Mouse (Mus musculus) neural tube, embryonic 15.5 days (tissue): ENCODE data around the gene Psmc3. TPM values are rescaled to one million over a fixed set of nuclear protein-coding genes. Genes with fewer than 3 reads are reported as not detected.
A peak's percentile ranks its signal among the peaks of the same experiment; 100 is the strongest.
"Not testable (repeated sequence)": the region's sequence is repeated elsewhere in the genome, so short reads cannot be mapped to it uniquely, and the experiment has no call there.

ENCODE experiments used
- ATAC-seq: fragments of 200-750 bp; cut with Nextera tagmentation; 2 replicates; pipeline ENCODE4 v1.8.0; 2017; ENCODE audit warnings: mild to moderate bottlenecking, moderate TSS enrichment, moderate library complexity; ENCODE audit not compliant: low FRiP score
- H3K27ac ChIP-seq: fragments of 300-500 bp; sonication (generic); replicated peaks from 2 replicates; pipeline ENCODE4 v1.5.1; 2015; ENCODE audit warnings: mild to moderate bottlenecking, inconsistent platforms
- H3K27me3 ChIP-seq: fragments of 300-500 bp; sonication (generic); replicated peaks from 2 replicates; pipeline ENCODE4 v1.6.1; 2015; ENCODE audit warnings: inconsistent platforms
- H3K36me3 ChIP-seq: fragments of 300-500 bp; sonication (generic); 2 replicates; pipeline ENCODE4 v1.6.1; 2015; ENCODE audit warnings: inconsistent platforms
- H3K4me1 ChIP-seq: fragments of 300-500 bp; sonication (generic); 2 replicates; pipeline ENCODE4 v1.6.1; 2015; ENCODE audit warnings: inconsistent platforms
- H3K4me2 ChIP-seq: fragments of 300-500 bp; sonication (generic); 2 replicates; pipeline ENCODE4 v1.6.1; 2015; ENCODE audit warnings: inconsistent platforms, mild to moderate bottlenecking, moderate library complexity
- H3K4me3 ChIP-seq: fragments of 300-500 bp; sonication (generic); replicated peaks from 2 replicates; pipeline ENCODE4 v1.5.1; 2015; ENCODE audit warnings: mild to moderate bottlenecking, inconsistent platforms
- H3K9ac ChIP-seq: fragments of 300-500 bp; sonication (generic); replicated peaks from 2 replicates; pipeline ENCODE4 v1.6.1; 2015; ENCODE audit warnings: mild to moderate bottlenecking, inconsistent platforms
- H3K9me3 ChIP-seq: fragments of 300-500 bp; sonication (generic); replicated peaks from 2 replicates; pipeline ENCODE4 v1.6.1; 2016; ENCODE audit warnings: inconsistent platforms
- WGBS: fragments of 180-500 bp; shearing (Covaris S2); methylation state at CpG from one replicate; pipeline ENCODE4 v1.1.7; 2015; ENCODE audit warnings: mixed read lengths; 5-methylcytosine and 5-hydroxymethylcytosine counted together
- polyA plus RNA-seq: library from polyadenylated mRNA; unstranded; fragments of >200 nt; fragmentation: Nextera tagmentation; extraction: Ambion mirVana; gene quantifications from 2 replicates; pipeline ENCODE4 v1.2.1, GENCODE M21; 2015

Psmc3 gene
- polyA plus RNA-seq, 1 experiment from 2014 or later, result 234 TPM

DNA sequence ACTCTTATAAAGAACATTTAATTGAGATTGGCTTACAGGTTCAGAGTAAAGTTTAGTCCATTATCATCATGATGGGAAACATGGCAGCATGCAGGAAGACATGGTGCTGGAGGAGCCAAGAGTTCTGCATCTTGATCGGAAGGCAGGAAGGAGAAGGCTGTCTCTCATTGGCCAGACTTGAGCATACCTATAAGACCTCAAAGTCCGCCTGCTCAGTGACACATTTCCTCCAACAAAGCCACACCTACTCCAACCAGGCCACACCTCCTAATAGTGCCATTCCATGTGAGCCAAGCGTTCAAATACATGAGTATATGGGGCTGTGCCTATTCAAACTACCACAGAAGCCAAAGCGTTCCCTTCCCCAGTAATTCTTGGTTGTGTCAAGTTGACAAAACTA is 22.6 kb upstream of the Psmc3 start:
- Histone ChIP-seq H3K4me3 (no peak overlapping the region), H3K36me3 (no peaks in the 10 kb centered on the region), H3K9ac (no peak overlapping the region), H3K9me3 (no peaks in the 10 kb centered on the region), H3K4me1 (no peaks in the 10 kb centered on the region), H3K27ac (no peak overlapping the region), H3K27me3 (no peaks in the 10 kb centered on the region), H3K4me2 (no peak overlapping the region)
- WGBS, result 89% methylated on average over 4 of the region's 4 CpGs
- no peak for ATAC-seq

GRCm38 (mm10) chr2:91033000-91033399 is 20.8 kb upstream of the Psmc3 start:
- Histone ChIP-seq H3K9ac (no peak overlapping the region), H3K4me3 (no peak overlapping the region), H3K4me1 (no peaks in the 10 kb centered on the region), H3K27ac (no peak overlapping the region), H3K4me2 (no peak overlapping the region), H3K36me3 (no peaks in the 10 kb centered on the region), H3K9me3 (no peaks in the 10 kb centered on the region), H3K27me3 (no peaks in the 10 kb centered on the region)
- ATAC-seq, result no peak
- 24% methylated on average over 3 of the region's 3 CpGs for WGBS

- 73% methylated on average over 9 of the region's 9 CpGs for WGBS
Measured at GRCm38 (mm10) chr2:91035385-91035784, 18.4 kb upstream of the Psmc3 start, which contains the start of gene Rapsn. TSS of gene Rapsn (plus strand) at chr2:91035620.

GRCm38 (mm10) chr2:91041786-91042185 is 12.0 kb upstream of the Psmc3 start:
- H3K27ac ChIP-seq, result no peak overlapping the region
- no peaks in the 10 kb centered on the region for H3K4me1 ChIP-seq
- no peaks in the 10 kb centered on the region for H3K9me3 ChIP-seq
- no peak for ATAC-seq
- no peak overlapping the region for H3K4me3 ChIP-seq
- no peaks in the 10 kb centered on the region for H3K36me3 ChIP-seq
- WGBS, result 73% methylated on average over 8 of the region's 8 CpGs
- H3K27me3 ChIP-seq, result no peaks in the 10 kb centered on the region
- no peak overlapping the region for H3K9ac ChIP-seq
- H3K4me2 ChIP-seq, result no peak overlapping the region

More at GRCm38 (mm10) chr2:91035385-91035784, 18.4 kb upstream of the Psmc3 start, which contains the start of gene Rapsn:
- Histone ChIP-seq H3K9me3 (no peaks in the 10 kb centered on the region), H3K27me3 (no peaks in the 10 kb centered on the region), H3K4me2 (no peak within 1 kb of the TSS), H3K36me3 (no peaks in the 10 kb centered on the region), H3K9ac (no peak within 1 kb of the TSS), H3K4me3 (no peak within 1 kb of the TSS), H3K27ac (no peak within 1 kb of the TSS), H3K4me1 (no peaks in the 10 kb centered on the region)
- ATAC-seq, result no peak

GRCm38 (mm10) chr2:91042651-91043398 is 11.0 kb upstream of the Psmc3 start:
- no peak overlapping the region for H3K9ac ChIP-seq
- H3K36me3 ChIP-seq, result no peaks in the 10 kb centered on the region
- no peak for ATAC-seq
- no peaks in the 10 kb centered on the region for H3K9me3 ChIP-seq
- no peak overlapping the region for H3K27ac ChIP-seq
- H3K4me3 ChIP-seq, result no peak overlapping the region
- H3K4me2 ChIP-seq, result no peak overlapping the region
- 69% methylated on average over 21 of the region's 21 CpGs for WGBS
- H3K4me1 ChIP-seq, result no peaks in the 10 kb centered on the region
- no peaks in the 10 kb centered on the region for H3K27me3 ChIP-seq

- Histone ChIP-seq H3K4me3 (no peak overlapping the region), H3K27me3 (no peaks in the 10 kb centered on the region), H3K9me3 (no peaks in the 10 kb centered on the region), H3K27ac (no peak overlapping the region), H3K9ac (no peak overlapping the region), H3K36me3 (no peaks in the 10 kb centered on the region), H3K4me1 (no peaks in the 10 kb centered on the region), H3K4me2 (no peak overlapping the region)
- ATAC-seq, result no peak
- WGBS, result 85% methylated on average over 13 of the region's 13 CpGs
Measured at GRCm38 (mm10) chr2:91044727-91045126, 9.1 kb upstream of the Psmc3 start.

GRCm38 (mm10) chr2:91045805-91046204 is 8.0 kb upstream of the Psmc3 start:
- not testable (repeated sequence) for H3K9ac ChIP-seq, H3K4me3 ChIP-seq, H3K27ac ChIP-seq, H3K27me3 ChIP-seq, H3K4me2 ChIP-seq, H3K9me3 ChIP-seq, H3K4me1 ChIP-seq, H3K36me3 ChIP-seq, ATAC-seq
- WGBS, result 92% methylated on average over 1 of the region's 1 CpGs

DNA sequence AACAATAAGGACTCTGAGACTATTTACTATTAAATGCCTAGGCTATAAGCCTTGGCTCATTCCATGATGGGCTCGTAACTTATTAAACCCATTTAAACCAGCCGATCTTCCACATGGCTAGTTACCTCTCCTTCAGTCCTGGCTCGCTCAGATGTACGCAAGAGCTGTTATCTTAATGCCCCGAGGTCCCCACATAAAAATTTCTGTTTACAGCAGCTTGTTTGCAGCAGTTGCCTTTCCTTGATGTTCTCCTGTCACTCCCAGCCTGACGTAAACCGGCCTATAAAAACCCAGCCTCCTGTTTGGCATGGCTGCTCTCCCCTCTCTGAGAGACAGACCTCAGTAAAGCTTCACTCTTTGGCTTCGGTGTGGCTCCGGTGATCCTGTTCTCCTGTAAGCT is 6.5 kb upstream of the Psmc3 start:
- H3K9ac ChIP-seq, result no peak overlapping the region
- H3K4me3 ChIP-seq, result no peak overlapping the region
- no peak for ATAC-seq
- no peak overlapping the region for H3K4me2 ChIP-seq
- H3K4me1 ChIP-seq, result no peaks in the 10 kb centered on the region
- H3K27me3 ChIP-seq, result no peaks in the 10 kb centered on the region
- no peak overlapping the region for H3K27ac ChIP-seq
- 58% methylated on average over 9 of the region's 9 CpGs for WGBS
- no peaks in the 10 kb centered on the region for H3K9me3 ChIP-seq
- H3K36me3 ChIP-seq, result 0 out of 2 replicates have a peak, but pooled peaks cover 3% of the 10 kb centered on the region

DNA sequence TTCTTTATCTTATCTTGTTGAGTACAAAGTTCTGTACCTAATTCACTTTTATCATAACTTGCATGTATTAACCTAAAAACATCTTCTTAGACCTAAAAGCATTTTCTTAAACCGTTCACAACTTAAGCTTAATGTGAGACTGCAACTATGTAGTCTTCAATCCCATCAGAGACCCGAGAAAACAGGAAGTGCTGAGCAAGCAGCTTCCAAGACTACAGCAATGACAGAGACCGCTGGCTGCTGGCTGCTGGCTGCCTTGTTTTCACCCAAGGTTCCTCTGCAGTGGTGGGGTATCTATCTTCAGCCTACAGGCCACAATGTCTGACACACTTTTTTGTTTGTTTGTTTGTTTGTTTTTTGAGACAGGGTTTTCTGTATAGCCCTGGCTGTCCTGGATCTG is 1.9 kb upstream of the Psmc3 start:
- no peak for ATAC-seq
- peaks cover 20% of the 10 kb centered on the region for H3K4me1 ChIP-seq
- H3K4me2 ChIP-seq, result no peak overlapping the region
- WGBS, result 81% methylated on average over 3 of the region's 3 CpGs
- H3K4me3 ChIP-seq, result no peak overlapping the region
- H3K27ac ChIP-seq, result no peak overlapping the region
- no peaks in the 10 kb centered on the region for H3K27me3 ChIP-seq
- peaks cover 22% of the 10 kb centered on the region for H3K36me3 ChIP-seq
- H3K9me3 ChIP-seq, result no peaks in the 10 kb centered on the region
- H3K9ac ChIP-seq, result no peak overlapping the region

DNA sequence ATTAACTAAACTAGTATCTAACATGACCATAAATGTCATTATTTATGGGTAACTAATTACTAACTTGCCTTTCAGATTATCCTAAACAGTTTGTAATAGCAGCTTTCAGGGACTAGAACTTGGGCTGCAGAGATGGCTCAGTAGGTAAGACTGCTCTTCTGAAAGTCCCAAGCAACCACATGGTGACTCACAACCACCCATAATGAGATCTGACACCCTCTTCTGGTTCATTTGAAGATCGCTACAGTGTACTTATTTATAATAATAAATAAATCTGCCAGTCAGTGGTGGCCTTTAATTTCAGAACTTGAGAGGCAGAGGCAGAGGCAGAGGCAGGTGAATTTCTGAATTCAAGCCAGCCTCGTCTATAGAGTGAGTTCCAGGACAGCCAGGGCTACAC is 1.1 kb upstream of the Psmc3 start:
- 55% methylated on average over 2 of the region's 2 CpGs for WGBS
- no peak for ATAC-seq
- H3K9me3 ChIP-seq, result no peaks in the 10 kb centered on the region
- H3K27ac ChIP-seq, result no peak overlapping the region
- H3K4me3 ChIP-seq, result no peak overlapping the region
- H3K4me2 ChIP-seq, result peak overlapping the region; percentile 85; the same call in 1 of the 2 replicates
- peaks cover 30% of the 10 kb centered on the region for H3K36me3 ChIP-seq
- H3K4me1 ChIP-seq, result peaks cover 20% of the 10 kb centered on the region
- no peaks in the 10 kb centered on the region for H3K27me3 ChIP-seq
- H3K9ac ChIP-seq, result no peak overlapping the region

- peaks cover 36% of the 10 kb centered on the region for H3K36me3 ChIP-seq
- H3K27me3 ChIP-seq, result no peaks in the 10 kb centered on the region
- H3K4me3 ChIP-seq, result peak overlapping the region; percentile 72
- peak overlapping the region; percentile 49 for H3K9ac ChIP-seq
- peak overlapping the region; percentile 85 for H3K4me2 ChIP-seq
- H3K4me1 ChIP-seq, result peaks cover 20% of the 10 kb centered on the region
- peak overlapping the region; percentile 97; the same call in 1 of the 2 replicates for H3K27ac ChIP-seq
- WGBS, result under 1% methylated on average over 6 of the region's 6 CpGs
- no peak; the same call in 1 of the 2 replicates for ATAC-seq
- H3K9me3 ChIP-seq, result no peaks in the 10 kb centered on the region
Measured at GRCm38 (mm10) chr2:91053181-91053933, 452 bp upstream of the Psmc3 start.

DNA sequence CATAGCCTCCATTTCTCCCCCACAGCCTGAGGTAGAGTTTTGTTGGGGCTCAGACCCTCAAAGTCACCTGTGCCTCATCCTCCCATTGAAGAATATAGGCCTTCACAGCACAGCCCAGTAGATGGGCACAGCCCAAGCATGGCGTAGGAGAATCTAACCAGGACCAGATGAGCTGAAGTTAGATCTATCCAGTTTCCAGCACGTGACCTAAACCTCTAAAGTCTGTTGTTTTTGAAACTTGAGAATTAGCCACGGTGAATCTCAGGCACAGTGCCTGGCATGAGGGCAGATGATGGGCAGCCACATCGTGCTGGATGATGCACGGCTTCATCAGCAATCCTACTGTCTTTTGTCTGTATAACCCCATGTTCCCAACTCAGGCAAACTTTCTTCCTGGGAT is 4.6 kb downstream of the Psmc3 start:
- peaks cover 82% of the 10 kb centered on the region for H3K36me3 ChIP-seq
- H3K9ac ChIP-seq, result no peak overlapping the region
- 95% methylated on average over 5 of the region's 5 CpGs for WGBS
- H3K4me1 ChIP-seq, result peaks cover 14% of the 10 kb centered on the region
- ATAC-seq, result no peak
- no peaks in the 10 kb centered on the region for H3K9me3 ChIP-seq
- no peak overlapping the region for H3K4me3 ChIP-seq
- H3K27me3 ChIP-seq, result no peaks in the 10 kb centered on the region
- no peak overlapping the region for H3K4me2 ChIP-seq
- H3K27ac ChIP-seq, result no peak overlapping the region
